Mouse (Mus musculus) B cell, adult 2 months (primary cell): ENCODE data around the gene Armc9.

Source experiments
- DNase-seq, 2 experiments: peaks; one replicate each; pipeline ENCODE4 v3.0.0; 2022

The Armc9 gene

DNA sequence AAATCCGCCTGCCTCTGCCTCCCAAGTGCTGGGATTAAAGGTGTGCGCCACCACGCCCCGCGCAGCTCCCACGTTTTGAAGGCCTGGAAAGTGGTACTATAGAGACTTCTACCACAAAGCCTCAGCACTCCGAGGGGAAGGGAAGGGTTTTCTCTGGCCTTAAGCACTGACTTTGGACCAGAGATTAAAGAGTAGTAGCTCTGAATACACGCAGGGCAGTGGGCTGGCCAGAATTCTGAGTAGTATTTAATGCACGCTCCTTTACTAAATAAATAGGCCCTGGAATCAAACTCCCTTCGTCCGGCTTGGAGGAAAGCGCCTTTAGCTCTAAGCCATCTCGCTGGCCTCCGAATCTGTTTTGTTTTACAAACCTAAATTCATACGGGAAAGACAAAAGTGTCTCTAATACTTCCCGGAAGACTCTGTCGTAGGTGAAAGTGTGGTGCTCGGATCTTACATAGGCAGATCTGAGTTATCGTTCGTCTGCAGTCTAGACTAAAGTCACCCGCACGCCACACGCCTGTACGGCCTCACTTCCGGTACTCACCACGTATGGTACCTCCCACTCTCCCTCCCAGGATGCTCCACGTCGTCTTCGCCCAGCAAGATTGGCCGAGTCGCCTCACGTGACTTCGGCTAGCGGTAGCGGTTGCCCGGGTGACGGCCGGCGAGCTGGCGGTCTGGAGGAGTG is at the start of gene Armc9:
Armc9 (plus strand) TSS at position 648 of the 691 bp plus-strand sequence.
- DNase-seq = peak; percentile 94 to 96

- DNase-seq = no peak
Measured at GRCm38 (mm10) chr1:86105054-86105453, 49.5 kb upstream of the Armc9 start.

DNA sequence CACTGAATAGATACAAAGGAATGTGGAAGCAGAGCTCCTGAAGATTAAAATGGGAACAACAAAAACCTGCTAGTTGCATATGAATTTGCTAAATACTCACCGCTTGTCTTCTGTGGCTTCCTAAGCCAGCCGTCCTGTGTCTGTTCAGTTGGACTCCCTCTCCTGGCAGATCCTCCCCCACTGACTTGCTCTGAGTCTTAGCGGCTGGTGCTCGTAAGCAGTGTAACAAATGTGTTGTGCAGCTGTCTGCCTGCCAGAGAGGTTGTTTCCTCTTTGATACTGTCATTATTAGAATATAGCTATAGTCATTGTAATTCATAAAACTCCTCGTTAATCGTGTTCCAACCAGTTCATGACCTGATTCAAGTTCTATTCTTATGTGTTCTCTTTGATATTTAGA is 42.8 kb upstream of the Armc9 start, which contains the start of gene Htr2b:
Htr2b (minus strand) TSS at position 192 of the 400 bp plus-strand sequence.
- DNase-seq = no peak

DNA sequence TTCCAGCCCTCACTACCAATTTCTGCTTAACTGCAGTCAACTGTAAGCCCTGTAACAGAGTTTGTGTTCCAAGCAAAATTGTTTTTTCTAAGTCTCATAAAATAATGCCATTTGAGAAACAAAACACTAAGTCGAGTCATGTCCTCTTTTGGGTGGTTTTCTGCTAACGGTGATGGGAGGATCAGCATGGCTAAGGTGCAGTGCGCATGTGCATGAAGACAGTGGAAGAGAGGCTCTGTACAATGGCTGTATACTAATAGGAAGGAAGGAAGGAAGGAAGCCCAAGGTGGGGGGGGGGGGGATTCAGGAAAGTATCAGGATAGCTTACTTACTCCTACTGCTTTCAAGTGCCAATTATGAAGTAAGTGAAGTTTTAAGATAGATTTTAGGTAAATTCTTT is 40.4 kb upstream of the Armc9 start:
- DNase-seq = no peak

- DNase-seq = no peak
Measured at GRCm38 (mm10) chr1:86119549-86119948, 35.0 kb upstream of the Armc9 start.

DNA sequence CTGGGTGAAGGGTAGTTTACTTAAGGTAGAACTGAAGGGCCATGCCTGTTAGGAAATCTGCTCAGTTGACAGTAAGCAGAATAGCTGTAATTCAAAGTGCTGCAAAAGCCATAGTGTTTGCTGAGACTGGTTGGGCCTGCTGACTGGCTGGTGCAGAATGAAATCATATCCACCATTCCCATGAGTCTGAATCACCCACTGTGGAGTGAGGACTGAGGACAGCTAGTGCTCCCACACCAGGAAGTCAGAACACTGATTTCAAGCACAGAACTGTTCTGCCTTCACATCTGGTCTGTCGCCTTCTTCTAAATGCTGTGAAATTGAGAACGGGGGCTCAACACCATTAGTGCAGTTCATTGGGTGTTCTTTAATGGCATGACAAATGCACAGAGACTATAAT is 28.5 kb upstream of the Armc9 start:
- no peak for DNase-seq

- no peak for DNase-seq
Measured at GRCm38 (mm10) chr1:86133337-86133736, 21.2 kb upstream of the Armc9 start, which contains the start of gene Gm21972. TSS of gene Gm21972 (plus strand) at chr1:86133637.

DNA sequence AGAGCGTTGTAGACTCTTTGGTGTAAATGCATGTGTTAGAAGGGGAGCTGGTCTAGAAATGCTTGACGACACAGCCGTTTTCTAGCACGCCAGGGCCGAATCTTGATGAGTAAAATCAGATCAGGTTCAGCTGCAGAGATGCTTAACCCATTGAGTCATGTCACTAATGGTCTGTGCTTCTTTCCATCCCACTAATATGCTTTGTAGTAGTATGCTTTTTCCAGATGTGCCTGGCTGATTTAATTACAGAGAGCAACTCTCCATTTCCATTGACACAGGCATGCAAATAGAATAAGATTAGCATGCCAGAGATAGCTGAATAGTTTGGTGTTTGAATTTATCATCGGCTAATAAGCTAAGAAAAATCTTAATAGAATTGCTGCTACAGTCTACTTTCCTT is 19.3 kb upstream of the Armc9 start:
- DNase-seq = no peak

- DNase-seq = no peak
Measured at GRCm38 (mm10) chr1:86141081-86141480, 13.5 kb upstream of the Armc9 start.

DNA sequence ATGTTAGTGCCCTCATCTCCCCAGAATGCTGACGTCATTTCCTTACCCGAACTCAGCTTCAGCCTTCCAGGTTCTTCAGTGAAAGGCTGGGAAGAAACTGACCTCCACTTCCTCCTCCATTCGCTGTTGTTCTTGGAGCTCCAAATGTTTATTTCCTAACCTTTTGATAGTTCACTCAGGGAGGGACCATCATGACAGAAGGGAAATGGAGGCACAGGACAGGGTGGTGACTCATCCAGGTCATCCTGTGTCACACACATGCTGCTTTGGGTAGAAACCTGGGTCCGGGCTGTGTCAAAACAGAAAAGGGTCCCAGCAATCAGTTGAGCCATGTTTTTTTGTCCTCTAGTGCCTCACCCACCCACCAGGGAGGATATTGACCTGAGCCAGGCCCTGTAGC is 11.4 kb upstream of the Armc9 start:
- DNase-seq = no peak

DNA sequence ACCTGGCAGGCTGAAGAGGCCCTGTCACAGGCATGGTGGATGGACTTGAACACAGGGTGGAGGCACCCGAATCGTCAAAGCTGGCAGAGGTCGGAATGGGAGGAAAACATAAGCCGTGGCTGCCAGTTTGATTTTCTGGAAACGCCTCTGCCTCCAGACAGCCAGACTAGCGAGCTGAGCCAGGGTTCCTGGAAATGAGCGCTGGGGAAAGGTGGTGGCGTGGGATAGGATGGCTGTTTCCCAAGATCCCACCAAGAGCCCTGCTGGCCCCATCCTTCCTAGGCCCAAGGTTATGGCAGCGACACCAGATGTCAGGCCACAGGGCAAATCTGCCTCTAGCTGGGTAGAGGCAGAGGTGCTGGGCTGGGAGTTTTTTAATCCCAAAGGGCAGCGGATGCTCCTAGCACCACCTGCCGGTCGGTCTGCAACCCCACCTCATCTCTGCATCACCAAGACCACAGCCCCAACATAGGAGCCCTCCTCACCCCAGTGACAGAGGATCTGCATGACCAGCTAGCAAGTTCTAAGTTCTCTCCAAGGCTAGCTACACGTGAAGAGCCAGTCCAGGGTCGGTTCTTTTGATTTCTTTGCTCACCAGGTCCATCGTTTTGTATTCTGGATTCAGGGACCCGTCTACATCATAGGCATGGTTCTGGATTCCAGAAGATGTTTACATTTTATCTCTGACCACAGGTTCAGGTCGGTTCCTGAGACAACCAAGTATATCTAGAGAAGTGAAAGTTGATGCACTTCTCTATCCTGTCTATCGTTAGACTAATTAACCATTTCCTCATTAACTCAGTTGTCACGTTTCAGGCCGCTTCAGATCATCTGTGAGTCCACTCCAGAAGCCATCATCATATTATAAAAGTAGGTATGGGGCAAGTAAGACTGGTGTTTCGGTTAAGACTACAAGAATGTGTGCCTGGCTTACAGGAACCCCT is 10.3 kb upstream of the Armc9 start:
- peak; percentile 54 to 57 for DNase-seq

DNA sequence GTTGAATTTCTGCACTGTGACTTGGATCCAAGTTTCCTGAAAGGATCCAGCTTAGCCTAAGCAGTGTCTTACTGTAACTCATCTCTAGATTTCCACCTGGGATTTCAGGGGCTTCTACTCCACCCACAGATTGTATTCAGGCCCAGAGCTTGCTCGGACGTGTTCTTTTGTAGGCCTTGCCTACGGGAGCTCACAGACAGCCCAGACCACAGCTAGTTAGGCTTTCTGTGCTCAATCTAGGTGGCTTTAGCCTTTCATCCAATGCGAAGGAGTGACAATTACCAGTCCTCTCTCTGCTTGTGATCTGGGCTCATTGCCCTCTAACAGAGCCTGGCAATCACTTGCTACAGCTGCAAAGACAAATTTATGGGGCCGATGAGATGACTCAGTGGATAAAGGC is 8.3 kb upstream of the Armc9 start:
- no peak for DNase-seq

GRCm38 (mm10) chr1:86147557-86147956 is 7.0 kb upstream of the Armc9 start:
- no peak for DNase-seq

GRCm38 (mm10) chr1:86148161-86148560 is 6.4 kb upstream of the Armc9 start:
- DNase-seq = no peak

DNA sequence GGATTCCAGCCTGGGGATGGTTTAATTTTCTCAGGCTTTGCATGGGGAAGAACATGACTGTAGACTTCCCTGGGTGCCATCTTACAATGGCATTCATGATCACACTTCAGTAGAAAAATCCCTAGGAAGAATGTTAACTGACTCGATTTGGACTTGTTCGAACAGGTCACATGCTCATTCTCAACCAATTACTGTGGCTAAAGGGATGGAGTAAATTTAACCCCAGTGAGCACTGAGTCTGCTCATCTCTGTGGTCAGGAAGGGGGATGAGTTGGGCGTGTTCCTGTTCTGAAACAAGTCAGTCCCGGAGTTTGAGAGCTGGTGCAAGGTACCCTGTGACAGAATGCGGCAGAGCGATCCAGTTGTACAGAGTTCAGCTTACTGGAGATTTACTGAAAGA is 3.7 kb upstream of the Armc9 start:
- no peak for DNase-seq

GRCm38 (mm10) chr1:86151376-86151775 is 3.2 kb upstream of the Armc9 start:
- DNase-seq = no peak

DNA sequence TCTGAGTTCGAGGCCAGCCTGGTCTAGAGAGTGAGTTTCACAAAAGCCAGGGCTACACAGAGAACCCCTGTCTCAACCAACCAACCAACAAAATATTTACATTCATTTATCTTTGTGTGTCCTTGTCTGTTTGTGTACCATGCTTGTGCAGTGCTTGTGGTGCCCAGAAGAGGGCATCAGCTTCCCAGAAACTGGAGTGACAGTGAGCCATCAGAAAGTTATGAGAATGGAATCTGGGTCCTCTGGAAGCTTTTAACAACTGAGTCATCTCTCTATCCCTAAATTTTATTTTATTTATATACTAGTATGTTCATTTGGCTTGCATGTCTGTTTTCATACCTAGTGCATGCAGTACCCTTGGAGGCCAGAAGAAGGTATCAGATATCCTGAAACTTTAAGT is 2.0 kb upstream of the Armc9 start:
- peak in 1 of 2 experiments; percentile 12 for DNase-seq

DNA sequence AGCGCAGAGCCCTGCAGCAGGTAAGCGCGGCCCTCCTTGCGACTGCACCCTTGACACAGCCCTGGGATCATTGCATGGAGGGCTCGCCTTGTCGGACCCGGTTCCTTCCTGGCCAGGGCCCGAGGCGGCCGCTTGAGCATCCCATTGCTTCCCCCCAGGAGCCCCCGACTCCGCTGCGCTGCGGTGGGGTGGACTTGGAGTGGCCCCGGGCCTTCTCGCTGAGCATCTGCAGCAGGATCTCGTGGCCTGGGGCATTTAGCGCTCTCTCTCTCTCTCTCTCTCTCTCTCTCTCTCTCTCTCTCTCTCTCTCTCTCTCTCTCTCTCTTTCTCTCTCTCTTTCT is 214 bp downstream of the Armc9 start:
- DNase-seq = no peak

DNA sequence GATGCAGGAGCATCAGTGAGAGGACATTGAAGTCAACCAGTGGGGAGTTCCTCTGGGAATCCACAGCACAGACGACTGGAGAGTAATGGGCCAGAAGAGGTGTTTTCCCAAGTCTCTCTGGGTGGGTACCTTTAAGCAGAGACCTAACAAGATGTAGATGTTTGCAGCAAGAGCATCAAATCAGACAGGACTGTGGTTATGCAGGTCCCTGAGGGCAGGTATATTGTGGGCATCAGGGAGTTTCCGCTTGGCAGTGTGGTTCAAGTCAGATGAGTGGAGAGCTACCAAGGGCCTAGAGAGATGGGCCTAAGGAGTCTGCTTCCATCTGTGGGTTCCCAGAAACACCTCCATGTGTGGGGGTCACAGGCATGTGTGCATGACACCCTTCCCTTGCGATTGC is 1.5 kb downstream of the Armc9 start:
- DNase-seq = no peak

DNA sequence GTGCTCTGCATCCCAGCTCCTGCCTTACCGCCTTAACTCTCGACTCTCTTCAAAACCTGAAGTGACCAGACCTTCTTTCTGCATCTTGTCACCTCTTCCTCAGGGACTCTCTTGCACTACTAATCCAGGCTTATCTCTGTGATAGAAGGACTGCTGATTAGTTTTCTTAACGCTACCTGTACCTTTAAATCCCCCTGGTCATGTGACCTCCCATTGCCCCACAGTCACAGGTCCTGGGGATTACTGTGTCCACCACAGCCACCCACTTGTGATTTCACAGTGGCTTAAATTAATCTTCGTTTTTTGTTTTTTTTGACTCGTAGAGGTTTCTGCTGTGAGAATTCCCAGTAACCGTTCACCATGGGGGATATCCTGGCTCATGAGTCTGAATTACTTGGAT is 2.0 kb downstream of the Armc9 start:
- no peak for DNase-seq

DNA sequence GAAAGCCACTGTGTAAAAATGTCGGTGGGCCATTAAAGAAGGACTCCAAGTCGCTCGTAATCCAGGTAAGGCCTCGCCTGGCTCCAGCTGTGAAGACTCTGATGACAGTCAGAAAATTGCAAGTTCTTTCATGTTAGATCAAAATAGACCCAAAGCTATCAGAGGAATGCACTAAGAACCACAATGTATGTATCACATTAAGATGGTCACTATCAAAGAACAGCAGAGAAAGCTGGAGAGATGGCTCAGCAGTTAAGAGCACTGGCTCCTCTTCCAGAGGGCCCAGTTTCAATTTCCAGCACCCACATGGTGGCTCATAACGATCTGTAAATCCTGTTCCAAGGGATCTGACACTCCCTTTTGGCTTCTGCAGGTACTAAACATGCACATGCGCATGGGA is 5.5 kb downstream of the Armc9 start:
- DNase-seq = no peak

- no peak for DNase-seq
Measured at GRCm38 (mm10) chr1:86160479-86160878, 5.9 kb downstream of the Armc9 start.

DNA sequence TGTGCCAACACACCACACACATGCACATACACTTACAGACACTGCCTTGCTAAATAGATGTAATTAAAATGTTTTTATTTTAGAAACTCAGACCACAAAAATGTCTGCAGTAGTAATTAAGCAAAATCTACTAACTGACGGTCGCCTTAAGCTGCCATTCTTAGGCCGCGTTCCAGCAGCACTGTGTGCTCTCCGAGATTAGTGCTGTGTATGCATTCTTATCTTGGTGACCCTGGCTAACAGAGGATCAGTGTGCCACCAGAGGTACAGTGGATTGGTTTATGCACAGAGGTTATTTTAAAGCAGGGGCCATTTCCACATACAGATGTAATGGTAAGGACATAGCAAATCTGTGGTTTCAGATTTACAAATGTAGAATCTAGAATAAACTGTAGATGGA is 6.5 kb downstream of the Armc9 start:
- no peak for DNase-seq

DNA sequence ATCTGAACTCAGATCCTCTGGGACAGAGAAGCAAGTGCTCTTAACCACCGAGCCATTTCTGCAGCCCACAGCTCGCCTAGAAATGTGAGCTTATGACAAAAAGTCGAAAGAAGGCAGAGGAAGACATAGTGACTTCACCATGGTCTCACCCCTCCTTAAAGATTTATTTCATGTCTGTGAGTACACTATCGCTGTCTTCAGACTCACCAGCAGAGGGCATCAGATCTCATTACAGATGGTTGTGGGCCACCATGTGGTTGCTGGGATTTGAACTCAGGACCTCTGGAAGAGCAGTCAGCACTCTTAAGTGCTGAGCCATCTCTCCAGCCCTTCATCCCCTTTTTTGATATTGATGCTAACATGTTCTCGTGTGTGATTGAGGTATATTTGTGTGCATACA is 20.0 kb downstream of the Armc9 start:
- DNase-seq = no peak
